Mouse (Mus musculus) heart, embryonic 11.5 days (tissue): ENCODE results near the gene Tnip1. TPM values are rescaled to one million over a fixed set of nuclear protein-coding genes. Genes with fewer than 3 reads are reported as not detected.

ENCODE experiments used
- polyA plus RNA-seq: library from polyadenylated mRNA; unstranded; fragments of >200 nt; fragmentation: Nextera tagmentation; extraction: Ambion mirVana; gene quantifications from 2 replicates; pipeline ENCODE4 v1.2.1, GENCODE M21; 2014

The Tnip1 gene
- polyA plus RNA-seq, 1 experiment from 2014 or later: 16.0 TPM

Other genes starting within 250 kb of the Tnip1 start
- gene Cdc42se2, start 175.2 kb downstream of the Tnip1 start, polyA plus RNA-seq: 65.6 and 70.3 TPM in 2 replicates
- gene Lyrm7, start 102.0 kb downstream of the Tnip1 start, polyA plus RNA-seq: 16.5 and 19.1 TPM in 2 replicates
- 632 and 639 TPM in 2 replicates for gene Hint1, start 96.5 kb downstream of the Tnip1 start, polyA plus RNA-seq
- 1,579 and 1,713 TPM in 2 replicates for gene Gpx3, start 60.5 kb downstream of the Tnip1 start, polyA plus RNA-seq
- 300 and 370 TPM in 2 replicates for gene Anxa6, start 70.5 kb upstream of the Tnip1 start, polyA plus RNA-seq
- gene Ccdc69, start 115.2 kb upstream of the Tnip1 start, polyA plus RNA-seq: 16.5 and 17.1 TPM in 2 replicates
- gene Gm2a, start 135.2 kb upstream of the Tnip1 start, polyA plus RNA-seq: 50.0 and 51.9 TPM in 2 replicates
- not detected in 2 replicates for gene Slc36a3, start 188.8 kb upstream of the Tnip1 start, polyA plus RNA-seq
- 3.5 TPM in 2 replicates for gene Slc36a2, start 222.2 kb upstream of the Tnip1 start, polyA plus RNA-seq
- 0.59 and 2.0 TPM in 2 replicates for gene Slc36a1, start 241.4 kb upstream of the Tnip1 start, polyA plus RNA-seq